Mouse (Mus musculus) kidney, adult 2 months (tissue): ENCODE measurements at regions not wholly inside any gene's neighbourhood (a gene's known extent, or its start where the extent isn't known, plus 50 kb on each side); places are given as distances from the start of the nearest gene placed in this dataset.

Experiments
- DNase-seq: peaks from one replicate; pipeline ENCODE4 v3.0.0; 2021
- H3K27ac ChIP-seq: fragments of 200-500 bp; 2 replicates; pipeline ENCODE4 v1.5.1; 2012; ENCODE audit warnings: low read depth, low read length, control low read depth, inconsistent platforms; ENCODE audit not compliant: insufficient read depth
- H3K27me3 ChIP-seq: fragments of 200-500 bp; replicated peaks from 2 replicates; pipeline ENCODE4 v1.6.1; 2012; ENCODE audit warnings: mild to moderate bottlenecking, moderate library complexity, low read length, inconsistent platforms; ENCODE audit not compliant: control insufficient read depth, insufficient read depth
- H3K36me3 ChIP-seq: fragments of 200-500 bp; 2 replicates; pipeline ENCODE4 v1.6.1; 2012; ENCODE audit warnings: mild to moderate bottlenecking, moderate library complexity, low read length, inconsistent platforms; ENCODE audit not compliant: control insufficient read depth, insufficient read depth
- H3K4me1 ChIP-seq: fragments of 200-500 bp; 2 replicates; pipeline ENCODE4 v1.6.1; 2011; ENCODE audit warnings: low read length; ENCODE audit not compliant: control insufficient read depth, insufficient read depth
- H3K4me3 ChIP-seq: fragments of 200-500 bp; 2 replicates; pipeline ENCODE4 v1.5.1; 2011; ENCODE audit warnings: mild to moderate bottlenecking, low read depth, low read length, control low read depth; ENCODE audit not compliant: insufficient read depth
- CTCF ChIP-seq: fragments of 200-500 bp; conservative IDR thresholded peaks from 2 replicates; pipeline ENCODE4 v1.5.1; 2011; ENCODE audit warnings: low read depth, mild to moderate bottlenecking, control low read depth, low read length, moderate library complexity, mixed read lengths; ENCODE audit not compliant: insufficient read depth, insufficient read length
- POLR2A ChIP-seq: fragments of 200-500 bp; IDR thresholded peaks from one replicate; pipeline ENCODE4 v1.6.1; 2011; ENCODE audit warnings: low read depth, low read length, control low read depth
- WGBS: fragments of 180-500 bp; shearing (Covaris S2); methylation state at CpG from one replicate; pipeline ENCODE4 v1.1.7; 2018; 5-methylcytosine and 5-hydroxymethylcytosine counted together

- WGBS, result 65% methylated on average over 5 of the region's 5 CpGs
- no peak overlapping the region for H3K4me3 ChIP-seq
- peak; percentile 64 for DNase-seq
- H3K4me1 ChIP-seq, result no peaks in the 10 kb centered on the region; the same call in 1 of the 2 replicates
- no peak for TF ChIP-seq CTCF
- no peak for TF ChIP-seq POLR2A
- H3K36me3 ChIP-seq, result no peaks in the 10 kb centered on the region
- H3K27me3 ChIP-seq, result no peaks in the 10 kb centered on the region
- no peak overlapping the region for H3K27ac ChIP-seq
These were observed 143.3 kb downstream of the 1500009L16Rik start for GRCm38 (mm10) chr10:83865929-83866328.

- 37% methylated on average over 4 of the region's 4 CpGs for WGBS
- Histone ChIP-seq H3K36me3 (no peaks in the 10 kb centered on the region), H3K27me3 (no peaks in the 10 kb centered on the region), H3K4me1 (no peaks in the 10 kb centered on the region), H3K27ac (peak overlapping the region; percentile 71), H3K4me3 (no peak overlapping the region)
- TF ChIP-seq POLR2A, result no peak
- no peak for TF ChIP-seq CTCF
- peak; percentile 85 for DNase-seq
These were observed 149.2 kb downstream of the 1500009L16Rik start for GRCm38 (mm10) chr10:83871736-83872400.

- no peaks in the 10 kb centered on the region for H3K36me3 ChIP-seq
- H3K27me3 ChIP-seq, result no peaks in the 10 kb centered on the region
- H3K4me3 ChIP-seq, result no peak overlapping the region
- TF ChIP-seq CTCF (no peak), POLR2A (no peak)
- H3K4me1 ChIP-seq, result no peaks in the 10 kb centered on the region
- no peak for DNase-seq
- no peak overlapping the region for H3K27ac ChIP-seq
- WGBS, result 77% methylated on average over 2 of the region's 2 CpGs
These were observed 156.1 kb downstream of the 1500009L16Rik start for GRCm38 (mm10) chr10:83878745-83879144.

DNA sequence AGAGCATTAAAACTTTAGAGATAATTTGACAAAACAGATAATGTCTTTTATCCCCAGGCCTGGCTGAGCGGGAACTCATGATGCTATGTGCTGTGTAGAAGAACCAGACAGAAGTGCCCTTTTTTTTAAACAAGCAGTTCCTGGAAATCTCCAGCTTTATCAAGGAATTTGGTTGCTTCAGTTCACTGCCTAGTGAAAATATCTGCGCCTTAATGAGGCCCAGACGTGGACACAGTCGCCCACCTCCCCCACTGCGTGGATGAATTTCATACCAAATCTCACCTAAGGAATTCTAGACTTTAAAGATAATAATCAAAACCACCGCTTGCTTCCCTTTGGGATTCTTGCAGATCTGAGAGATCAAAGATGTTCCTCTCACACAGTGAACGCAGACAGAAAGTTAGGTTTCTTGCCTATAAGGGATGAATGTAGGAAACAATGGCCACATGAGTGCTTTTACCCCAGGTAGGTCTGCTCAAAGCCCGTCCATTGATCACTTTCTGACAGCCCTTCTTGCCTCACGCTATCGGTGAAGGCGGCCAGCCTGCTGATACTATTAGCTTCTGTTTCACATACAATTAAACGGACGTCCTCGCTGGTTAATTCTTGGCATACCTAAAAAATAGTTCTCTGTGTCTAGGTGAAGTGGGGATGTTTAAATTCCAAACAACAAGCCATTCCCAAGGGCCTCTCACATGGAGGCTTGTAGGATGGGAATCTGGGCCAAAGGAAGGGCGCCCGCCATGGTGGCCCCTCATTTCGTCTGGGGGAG lies 159.6 kb downstream of the 1500009L16Rik start:
- no peaks in the 10 kb centered on the region for H3K36me3 ChIP-seq
- no peak overlapping the region for H3K27ac ChIP-seq
- TF ChIP-seq POLR2A (no peak), CTCF (no peak)
- H3K4me1 ChIP-seq, result no peaks in the 10 kb centered on the region
- no peak overlapping the region for H3K4me3 ChIP-seq
- no peaks in the 10 kb centered on the region for H3K27me3 ChIP-seq
- DNase-seq, result no peak
- WGBS, result 65% methylated on average over 17 of the region's 17 CpGs

DNA sequence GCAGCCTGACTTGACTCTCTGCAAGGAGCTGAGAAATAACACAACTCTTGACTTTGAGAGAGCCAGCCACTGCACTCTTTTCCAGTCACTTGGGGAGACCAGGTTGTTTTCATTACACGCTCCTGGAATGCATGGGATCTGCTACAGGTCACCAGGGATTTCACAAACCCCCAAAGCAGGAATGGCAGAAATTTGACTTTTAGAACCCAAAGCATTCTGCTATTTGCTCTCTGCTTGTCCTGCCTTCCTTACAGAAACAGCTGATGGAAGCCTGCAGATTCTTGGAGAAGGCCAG lies 160.2 kb downstream of the 1500009L16Rik start:
- no peak for TF ChIP-seq POLR2A
- TF ChIP-seq CTCF, result no peak

DNA sequence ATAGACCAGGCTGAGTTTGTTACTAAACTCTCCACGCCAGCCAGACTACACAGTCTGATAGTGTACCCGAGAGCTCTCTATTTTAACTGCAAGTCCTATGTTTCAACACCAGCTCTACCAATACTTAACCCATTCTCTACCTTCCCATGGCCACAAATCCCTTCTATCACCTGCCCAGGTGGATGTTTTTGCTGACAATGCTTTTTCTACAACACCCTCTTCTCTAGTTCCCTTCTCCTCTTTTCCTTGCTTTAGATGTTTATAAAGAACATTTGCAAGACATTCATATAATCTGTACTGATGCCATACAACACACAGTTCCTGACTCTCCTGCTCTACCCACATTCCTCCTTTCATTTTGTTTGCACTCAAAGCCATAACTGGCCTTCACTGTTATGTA lies 161.9 kb downstream of the 1500009L16Rik start:
- Histone ChIP-seq H3K27me3 (no peaks in the 10 kb centered on the region), H3K27ac (no peak overlapping the region), H3K36me3 (no peaks in the 10 kb centered on the region), H3K4me1 (no peaks in the 10 kb centered on the region), H3K4me3 (no peak overlapping the region)
- WGBS, result 98% methylated on average over 2 of the region's 2 CpGs
- TF ChIP-seq POLR2A (no peak), CTCF (no peak)
- DNase-seq, result no peak

More for the DNA sequence above, 160.2 kb downstream of the 1500009L16Rik start:
- WGBS, result 74% methylated on average over 1 of the region's 1 CpGs
- Histone ChIP-seq H3K4me1 (no peaks in the 10 kb centered on the region), H3K4me3 (no peak overlapping the region), H3K27ac (no peak overlapping the region), H3K36me3 (no peaks in the 10 kb centered on the region), H3K27me3 (no peaks in the 10 kb centered on the region)
- DNase-seq, result no peak

GRCm38 (mm10) chr10:83888587-83888986 lies 165.9 kb downstream of the 1500009L16Rik start:
- no peaks in the 10 kb centered on the region for H3K36me3 ChIP-seq
- 92% methylated on average over 6 of the region's 6 CpGs for WGBS

More at GRCm38 (mm10) chr10:83888587-83888986, 165.9 kb downstream of the 1500009L16Rik start:
- H3K27me3 ChIP-seq, result no peaks in the 10 kb centered on the region
- no peak overlapping the region for H3K4me3 ChIP-seq
- DNase-seq, result no peak
- TF ChIP-seq CTCF, result no peak
- TF ChIP-seq POLR2A, result no peak
- H3K27ac ChIP-seq, result no peak overlapping the region
- no peaks in the 10 kb centered on the region for H3K4me1 ChIP-seq
